Mouse (Mus musculus): ENCODE data around the gene Ar.

DNA sequence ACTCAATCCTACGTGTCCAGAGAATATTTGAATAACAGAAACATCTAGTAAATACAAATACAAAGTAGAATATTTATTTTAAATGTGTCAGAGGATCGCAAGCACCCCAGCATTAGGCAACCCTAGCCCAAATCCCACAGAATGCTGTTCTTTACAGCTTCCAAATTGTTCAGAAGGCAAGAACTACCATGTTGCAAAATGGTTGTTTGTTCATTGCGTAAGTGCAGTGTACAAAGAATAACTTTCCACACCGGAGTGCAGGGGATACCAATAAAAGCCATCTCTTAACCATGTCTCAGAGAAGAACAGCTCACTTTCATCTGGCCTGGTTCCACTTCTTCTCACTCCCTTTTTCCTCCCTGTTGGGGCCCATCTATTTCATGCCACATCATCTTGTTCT lies 90.4 kb downstream of the Ar start:
- TF ChIP-seq POLR2A (IDR thresholded peaks at IDR 0.05; ENCODE audit: borderline replicate concordance, extremely low read depth, insufficient read depth, insufficient read length, poor library complexity, severe bottlenecking), result no peak
- TF ChIP-seq CTCF (IDR thresholded peaks at IDR 0.05; ENCODE audit: borderline replicate concordance, extremely low read depth, insufficient read depth, insufficient read length), result no peak

Measured in brain, embryonic 14.5 days (tissue).